Mouse (Mus musculus) adrenal gland, postnatal 10 days (tissue): ENCODE measurements around the gene Zcchc24. TPM values are rescaled to one million over a fixed set of nuclear protein-coding genes. Genes with fewer than 3 reads are reported as not detected.
"Not testable (repeated sequence)": the region's sequence is repeated elsewhere in the genome, so short reads cannot be mapped to it uniquely, and the experiment has no call there.

Experiments used
- DNase-seq: peaks from one replicate; pipeline ENCODE4 v3.0.0; 2021; ENCODE audit warnings: mixed read lengths
- long read RNA-seq, 2 experiments: library from polyadenylated mRNA; stranded (forward); transcript quantifications; one replicate each; pipeline ENCODE4 v2.0.0; 2021
- total RNA-seq, 2 experiments: library from RNA; stranded (reverse); gene quantifications; 2 replicates each; pipeline ENCODE4 v1.2.3; 2021

Gene Zcchc24
- 10 to 100 TPM; 40.5 to 42.0 TPM for total RNA-seq
- long read RNA-seq, experiment 1, full-length matches to known transcripts, result 2 of 39 reads
- long read RNA-seq, experiment 1, partial matches to known transcripts, result 0 of 39 reads
- long read RNA-seq, experiment 1, other reads (novel, unspliced or antisense), result 37 of 39 reads
- long read RNA-seq, experiment 2, full-length matches to known transcripts, result 9 of 27 reads
- long read RNA-seq, experiment 2, partial matches to known transcripts, result 0 of 27 reads
- long read RNA-seq, experiment 2, other reads (novel, unspliced or antisense), result 18 of 27 reads

- peak; percentile 95 for DNase-seq
Measured at GRCm38 (mm10) chr14:25768915-25769625, at the start of gene Zcchc24. Zcchc24 (minus strand) TSS chr14:25769039.

- peak; percentile 82 for DNase-seq
Measured at GRCm38 (mm10) chr14:25816416-25816815, 47.6 kb upstream of the Zcchc24 start.

GRCm38 (mm10) chr14:25814140-25814539 is 45.3 kb upstream of the Zcchc24 start:
- DNase-seq, result no peak

- not testable (repeated sequence) for DNase-seq
Measured at GRCm38 (mm10) chr14:25811026-25811425, 42.2 kb upstream of the Zcchc24 start.

GRCm38 (mm10) chr14:25806561-25806960 is 37.7 kb upstream of the Zcchc24 start:
- no peak for DNase-seq

- peak; percentile 74 for DNase-seq
Measured at GRCm38 (mm10) chr14:25805871-25806270, 37.0 kb upstream of the Zcchc24 start.

GRCm38 (mm10) chr14:25803246-25803809 is 34.5 kb upstream of the Zcchc24 start:
- DNase-seq, result no peak

- DNase-seq, result no peak
Measured at GRCm38 (mm10) chr14:25802511-25802910, 33.7 kb upstream of the Zcchc24 start.

GRCm38 (mm10) chr14:25800166-25800960 is 31.5 kb upstream of the Zcchc24 start:
- peak; percentile 93 for DNase-seq

GRCm38 (mm10) chr14:25796619-25797018 is 27.8 kb upstream of the Zcchc24 start:
- no peak for DNase-seq

GRCm38 (mm10) chr14:25795561-25796174 is 26.8 kb upstream of the Zcchc24 start:
- peak; percentile 72 for DNase-seq

- no peak for DNase-seq
Measured at GRCm38 (mm10) chr14:25795067-25795466, 26.2 kb upstream of the Zcchc24 start.

- DNase-seq, result no peak
Measured at GRCm38 (mm10) chr14:25794331-25794730, 25.5 kb upstream of the Zcchc24 start.

- DNase-seq, result peak; percentile 37
Measured at GRCm38 (mm10) chr14:25790768-25791302, 22.0 kb upstream of the Zcchc24 start.

GRCm38 (mm10) chr14:25789946-25790345 is 21.1 kb upstream of the Zcchc24 start:
- no peak for DNase-seq

GRCm38 (mm10) chr14:25789207-25789606 is 20.4 kb upstream of the Zcchc24 start:
- no peak for DNase-seq

- no peak for DNase-seq
Measured at GRCm38 (mm10) chr14:25788201-25788600, 19.4 kb upstream of the Zcchc24 start.

- DNase-seq, result no peak
Measured at GRCm38 (mm10) chr14:25787387-25787910, 18.6 kb upstream of the Zcchc24 start.

- peak; percentile 43 for DNase-seq
Measured at GRCm38 (mm10) chr14:25786959-25787358, 18.1 kb upstream of the Zcchc24 start.

GRCm38 (mm10) chr14:25785210-25785609 is 16.4 kb upstream of the Zcchc24 start:
- no peak for DNase-seq

- DNase-seq, result no peak
Measured at GRCm38 (mm10) chr14:25783220-25783619, 14.4 kb upstream of the Zcchc24 start.
